Mouse (Mus musculus): Measurements from ENCODE around the gene Ubxn11. TPM values are rescaled to one million over a fixed set of nuclear protein-coding genes. Genes with fewer than 3 reads are reported as not detected.
A peak's percentile ranks its signal among the peaks of the same experiment; 100 is the strongest.

The Ubxn11 gene
- polyA plus RNA-seq, 1 experiment = 120 TPM

DNA sequence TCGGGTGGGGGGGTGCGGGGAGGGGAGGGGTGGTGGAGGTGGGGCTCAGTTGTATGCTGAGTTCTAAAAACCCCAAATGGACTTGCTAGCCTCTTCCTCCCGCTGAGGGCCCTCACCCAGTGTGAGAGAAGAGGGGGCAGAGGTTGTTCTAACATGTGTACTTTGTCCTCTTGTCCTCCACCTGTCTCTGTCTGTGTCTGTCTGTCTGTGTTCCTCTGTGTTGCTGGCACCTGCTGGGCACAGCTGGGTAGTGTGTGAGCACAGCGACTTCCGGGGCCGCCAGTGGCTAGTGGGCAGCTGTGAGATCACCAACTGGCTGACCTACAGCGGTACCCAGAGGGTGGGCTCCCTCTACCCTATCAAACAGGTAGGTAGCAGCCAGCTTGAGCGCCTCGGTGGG is 13.3 kb upstream of the Ubxn11 start:
- TF ChIP-seq CTCF (IDR thresholded peaks at IDR 0.05; ENCODE audit: borderline replicate concordance, control insufficient read depth, extremely low read depth, insufficient read depth, low read length, poor library complexity) = no peak
- TF ChIP-seq POLR2A (IDR thresholded peaks at IDR 0.05; ENCODE audit: control insufficient read depth, extremely low read depth, insufficient read depth, low read length, poor library complexity) = no peak
- H3K36me3 ChIP-seq (ENCODE audit: control insufficient read depth, insufficient read depth, low read length) = no peaks in the 10 kb centered on the region
- H3K4me3 ChIP-seq (ENCODE audit: control insufficient read depth, insufficient read depth, low read length) = no peak overlapping the region
- no peak for DNase-seq
- peaks cover 31% of the 10 kb centered on the region for H3K4me1 ChIP-seq (replicated peaks; ENCODE audit: control insufficient read depth, insufficient read depth, low read length)
- WGBS = 86% methylated on average over 9 of the region's 9 CpGs
- H3K27ac ChIP-seq (ENCODE audit: control insufficient read depth, insufficient read depth, low read length) = no peak overlapping the region
- H3K27me3 ChIP-seq (ENCODE audit: control insufficient read depth, insufficient read depth, low read length) = no peaks in the 10 kb centered on the region

DNA sequence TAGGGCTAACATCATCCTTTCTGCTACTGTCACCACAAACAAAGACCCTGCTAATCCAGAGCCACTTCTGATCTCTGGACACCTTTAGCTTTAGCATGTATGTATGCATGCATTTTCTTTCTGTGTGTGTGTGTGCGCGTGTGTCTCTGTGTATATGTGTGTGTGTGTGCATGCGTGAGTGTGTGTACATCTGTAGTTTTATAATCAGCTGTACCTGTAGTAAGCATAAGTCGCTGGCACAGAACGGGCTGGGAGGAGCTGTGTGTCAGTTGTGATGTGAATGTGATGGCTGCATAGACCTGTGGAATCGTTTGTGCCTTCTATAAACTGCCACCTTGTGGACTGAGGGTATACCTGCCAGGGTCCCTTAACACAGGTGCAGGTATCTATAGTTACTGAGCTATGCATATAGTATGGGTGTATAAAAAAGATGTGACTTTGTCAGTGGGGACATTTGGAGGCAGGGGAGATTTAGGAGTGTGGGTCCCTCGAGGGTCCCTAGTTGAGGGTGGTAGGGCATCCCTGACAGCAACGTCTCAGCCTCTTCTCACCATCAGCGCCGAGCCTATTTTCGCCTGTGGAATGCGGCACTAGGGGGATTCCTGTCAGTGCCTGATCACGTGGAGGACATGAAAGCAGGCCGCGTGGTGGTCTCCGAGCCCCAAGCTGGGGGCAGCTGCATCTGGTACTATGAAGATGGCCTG is 11.7 kb upstream of the Ubxn11 start:
- Histone ChIP-seq H3K4me1 (replicated peaks; ENCODE audit: control insufficient read depth, insufficient read depth, low read length) (peaks cover 40% of the 10 kb centered on the region), H3K27ac (ENCODE audit: control insufficient read depth, insufficient read depth, low read length) (no peak overlapping the region), H3K4me3 (ENCODE audit: control insufficient read depth, insufficient read depth, low read length) (no peak overlapping the region), H3K27me3 (ENCODE audit: control insufficient read depth, insufficient read depth, low read length) (no peaks in the 10 kb centered on the region), H3K36me3 (ENCODE audit: control insufficient read depth, insufficient read depth, low read length) (no peaks in the 10 kb centered on the region)
- WGBS = 91% methylated on average over 16 of the region's 16 CpGs
- DNase-seq = no peak
- no peak for TF ChIP-seq POLR2A (IDR thresholded peaks at IDR 0.05; ENCODE audit: control insufficient read depth, extremely low read depth, insufficient read depth, low read length, poor library complexity)
- TF ChIP-seq CTCF (IDR thresholded peaks at IDR 0.05; ENCODE audit: borderline replicate concordance, control insufficient read depth, extremely low read depth, insufficient read depth, low read length, poor library complexity) = no peak

DNA sequence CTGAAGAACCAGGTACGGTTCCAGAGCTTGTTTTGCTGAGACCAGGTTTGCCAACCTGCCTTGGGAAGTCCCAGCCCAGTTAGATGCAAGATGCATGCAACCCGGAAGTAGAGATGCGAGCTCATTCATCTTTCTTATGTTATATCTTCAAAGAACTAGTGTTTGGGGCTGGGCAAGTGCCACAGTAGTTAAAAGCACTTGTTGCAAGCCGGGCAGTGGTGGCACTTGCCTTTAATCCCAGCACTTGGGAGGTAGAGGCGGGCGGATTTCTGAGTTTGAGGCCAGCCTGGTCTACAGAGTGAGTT is 11.2 kb upstream of the Ubxn11 start:
- Histone ChIP-seq H3K4me3 (ENCODE audit: control insufficient read depth, insufficient read depth, low read length) (no peak overlapping the region), H3K27ac (ENCODE audit: control insufficient read depth, insufficient read depth, low read length) (no peak overlapping the region), H3K4me1 (replicated peaks; ENCODE audit: control insufficient read depth, insufficient read depth, low read length) (peaks cover 42% of the 10 kb centered on the region), H3K27me3 (ENCODE audit: control insufficient read depth, insufficient read depth, low read length) (no peaks in the 10 kb centered on the region), H3K36me3 (ENCODE audit: control insufficient read depth, insufficient read depth, low read length) (no peaks in the 10 kb centered on the region)
- TF ChIP-seq CTCF (IDR thresholded peaks at IDR 0.05; ENCODE audit: borderline replicate concordance, control insufficient read depth, extremely low read depth, insufficient read depth, low read length, poor library complexity) (no peak), POLR2A (IDR thresholded peaks at IDR 0.05; ENCODE audit: control insufficient read depth, extremely low read depth, insufficient read depth, low read length, poor library complexity) (no peak)
- DNase-seq = no peak
- 79% methylated on average over 6 of the region's 6 CpGs for WGBS

- Histone ChIP-seq H3K36me3 (ENCODE audit: control insufficient read depth, insufficient read depth, low read length) (no peaks in the 10 kb centered on the region), H3K4me1 (replicated peaks; ENCODE audit: control insufficient read depth, insufficient read depth, low read length) (peaks cover 51% of the 10 kb centered on the region), H3K27me3 (ENCODE audit: control insufficient read depth, insufficient read depth, low read length) (no peaks in the 10 kb centered on the region), H3K27ac (ENCODE audit: control insufficient read depth, insufficient read depth, low read length) (peak overlapping the region; percentile 83), H3K4me3 (ENCODE audit: control insufficient read depth, insufficient read depth, low read length) (peak overlapping the region; percentile 85)
- peak; percentile 84 for DNase-seq
- TF ChIP-seq CTCF (IDR thresholded peaks at IDR 0.05; ENCODE audit: borderline replicate concordance, control insufficient read depth, extremely low read depth, insufficient read depth, low read length, poor library complexity) (peak; percentile 93; the same call in 1 of the 2 replicates), POLR2A (IDR thresholded peaks at IDR 0.05; ENCODE audit: control insufficient read depth, extremely low read depth, insufficient read depth, low read length, poor library complexity) (no peak)
- WGBS = 65% methylated on average over 6 of the region's 6 CpGs
Observed at GRCm38 (mm10) chr4:134092382-134093288, 9.7 kb upstream of the Ubxn11 start.

DNA sequence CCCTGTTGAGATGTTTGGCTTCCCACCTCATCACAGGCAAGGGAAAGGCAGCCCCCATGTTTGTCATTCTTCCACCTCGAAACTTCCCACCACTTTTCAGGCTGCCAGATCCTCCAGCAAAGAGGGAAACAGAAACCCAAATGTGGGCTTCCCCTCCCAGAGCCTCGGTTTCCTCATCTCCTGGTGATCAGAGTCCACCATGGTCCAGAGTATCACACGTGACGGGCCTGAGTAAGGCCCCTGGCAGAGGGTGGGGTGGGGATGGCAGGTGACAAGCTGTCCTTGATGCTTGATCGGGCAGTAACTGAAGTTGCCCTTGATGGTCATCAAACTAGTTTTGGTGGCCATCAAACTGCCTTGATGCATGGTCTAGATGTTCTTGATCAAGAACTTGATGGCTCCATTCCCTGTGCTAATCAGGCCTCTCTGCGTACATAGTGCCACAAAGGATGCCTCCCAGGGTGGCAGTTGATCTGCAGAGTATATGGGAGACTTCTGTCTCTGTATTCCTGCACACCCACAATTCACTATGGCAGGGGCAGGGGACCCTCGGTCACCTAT is 8.3 kb upstream of the Ubxn11 start:
- TF ChIP-seq POLR2A (IDR thresholded peaks at IDR 0.05; ENCODE audit: control insufficient read depth, extremely low read depth, insufficient read depth, low read length, poor library complexity) = no peak
- no peak for TF ChIP-seq CTCF (IDR thresholded peaks at IDR 0.05; ENCODE audit: borderline replicate concordance, control insufficient read depth, extremely low read depth, insufficient read depth, low read length, poor library complexity)
- Histone ChIP-seq H3K27ac (ENCODE audit: control insufficient read depth, insufficient read depth, low read length) (peak overlapping the region; percentile 83), H3K4me3 (ENCODE audit: control insufficient read depth, insufficient read depth, low read length) (peak overlapping the region; percentile 85), H3K4me1 (replicated peaks; ENCODE audit: control insufficient read depth, insufficient read depth, low read length) (peaks cover 66% of the 10 kb centered on the region), H3K36me3 (ENCODE audit: control insufficient read depth, insufficient read depth, low read length) (no peaks in the 10 kb centered on the region), H3K27me3 (ENCODE audit: control insufficient read depth, insufficient read depth, low read length) (no peaks in the 10 kb centered on the region)
- WGBS = 74% methylated on average over 7 of the region's 7 CpGs
- DNase-seq = no peak

DNA sequence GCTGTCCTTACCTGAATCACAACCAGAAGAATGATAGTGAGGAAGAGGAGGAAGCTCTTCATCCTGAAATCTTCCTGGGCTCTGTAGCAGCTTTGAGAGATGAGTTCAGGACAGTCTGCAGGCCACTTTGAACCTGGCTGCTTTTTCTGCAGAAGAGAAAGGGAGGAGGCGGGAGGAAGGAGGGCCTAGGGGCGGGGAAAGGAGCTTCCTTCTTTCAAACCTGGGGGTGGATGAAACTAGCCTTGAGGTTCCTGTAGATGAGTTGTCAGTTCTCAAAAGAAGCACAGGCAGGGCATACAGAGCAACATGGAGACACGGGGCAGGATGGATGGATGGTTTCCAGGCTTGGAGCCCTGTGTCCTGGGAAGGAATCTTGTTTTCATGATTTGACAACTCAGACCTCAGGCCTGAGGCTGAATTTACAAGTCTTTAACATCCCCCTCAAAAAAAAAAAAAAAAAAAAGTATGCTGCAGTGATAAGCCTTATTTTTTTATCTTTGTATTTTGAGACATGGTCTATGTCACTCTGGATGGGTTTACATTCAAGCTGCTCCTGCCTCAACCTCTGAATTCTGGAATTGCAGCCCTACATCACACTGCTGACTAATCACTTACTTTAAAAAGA is 7.3 kb upstream of the Ubxn11 start, which contains the start of gene Cd52:
Cd52 (minus strand) TSS at position 160 of the 625 bp plus-strand sequence.
- DNase-seq = peak; percentile 87
- 3% methylated on average over 3 of the region's 3 CpGs for WGBS
- TF ChIP-seq POLR2A (IDR thresholded peaks at IDR 0.05; ENCODE audit: control insufficient read depth, extremely low read depth, insufficient read depth, low read length, poor library complexity) (0 out of 2 replicates have a peak, but pooled peaks have one; percentile 51), CTCF (IDR thresholded peaks at IDR 0.05; ENCODE audit: borderline replicate concordance, control insufficient read depth, extremely low read depth, insufficient read depth, low read length, poor library complexity) (no peak)
- Histone ChIP-seq H3K27ac (ENCODE audit: control insufficient read depth, insufficient read depth, low read length) (peak within 1 kb of the TSS; percentile 83), H3K36me3 (ENCODE audit: control insufficient read depth, insufficient read depth, low read length) (no peaks in the 10 kb centered on the region), H3K4me3 (ENCODE audit: control insufficient read depth, insufficient read depth, low read length) (peak within 1 kb of the TSS; percentile 85), H3K4me1 (replicated peaks; ENCODE audit: control insufficient read depth, insufficient read depth, low read length) (peaks cover 68% of the 10 kb centered on the region), H3K27me3 (ENCODE audit: control insufficient read depth, insufficient read depth, low read length) (no peaks in the 10 kb centered on the region)

Data from thymus, adult 2 months (tissue).